ENCODE assay signal across 23 mouse cellular contexts in genomic region chr7:125527901-125528580, GRCm38 (mm10). TPM values are rescaled to one million over a fixed set of nuclear protein-coding genes. Genes with fewer than 3 reads are reported as not detected.
DNase-seq lines count a peak whose midpoint lies in the region; ATAC-seq and TF ChIP-seq lines count a peak whose summit lies in the region.
"Had no signal": no experiment of that assay in that cellular context is flagged by ENCODE, and none has a peak within 500 bp of the region (broad histone marks: within the 10 kb centered on the region; RNA-seq: fewer than 3 reads in every experiment).

No protein-coding gene starts in this region.

- TF ChIP-seq CTCF in intestine, postnatal 0 days (IDR thresholded peaks at IDR 0.05; ENCODE audit: low read depth), result no peak

- ATAC-seq in intestine, postnatal 0 days, result peak; percentile 60; the same call in 1 of the 2 replicates
- ATAC-seq in intestine, embryonic 16.5 days, result no peak
- ATAC-seq in forebrain, embryonic 14.5 days, result no peak
- ATAC-seq: activated CD4-positive, CD25-positive, alpha-beta regulatory T cell, adult 4 months; CD4-positive, CD25-positive, alpha-beta regulatory T cell, adult 4 months; forebrain, embryonic 13.5 days; forebrain, embryonic 16.5 days; Patski had no signal

- H3K4me3 ChIP-seq in intestine, postnatal 0 days (ENCODE audit: low read depth, low read length), result no peak overlapping the region
- no peak overlapping the region for H3K4me3 ChIP-seq in intestine, embryonic 16.5 days (ENCODE audit: low read length)
- H3K4me3 ChIP-seq in forebrain, embryonic 14.5 days (ENCODE audit: low read depth, low read length), result no peak overlapping the region
- H3K4me3 ChIP-seq: embryonic facial prominence, embryonic 10.5 days; embryonic facial prominence, embryonic 12.5 days; forebrain, embryonic 13.5 days had no signal

- intact Hi-C loops in heart, postnatal 25 days (cut with DNase I), result loop anchor here (1.0 kb wide), 1 partner anchor 20 kb away; no protein-coding TSS in a partner anchor

- no peaks in the 10 kb centered on the region for H3K36me3 ChIP-seq in intestine, postnatal 0 days (ENCODE audit: control insufficient read depth, insufficient read depth)
- no peaks in the 10 kb centered on the region for H3K36me3 ChIP-seq in intestine, embryonic 16.5 days (ENCODE audit: control insufficient read depth, insufficient read depth, low read length)
- H3K36me3 ChIP-seq in forebrain, embryonic 14.5 days (ENCODE audit: control insufficient read depth, insufficient read depth, low read length), result no peaks in the 10 kb centered on the region
- H3K36me3 ChIP-seq: embryonic facial prominence, embryonic 10.5 days; embryonic facial prominence, embryonic 12.5 days; G1E had no signal

- DNase-seq in heart, adult 11 months, result peak; percentile 72
- no peak for DNase-seq in heart, postnatal 25 days (ENCODE audit: low spot score)
- DNase-seq in forebrain, embryonic 14.5 days (ENCODE audit: low spot score), result no peak
- DNase-seq: adrenal gland, adult 8-10 months; adrenal gland, postnatal 14 days; adrenal gland, postnatal 36 days; B cell, adult 2 months; cerebellum, adult 11-12 months; cerebellum, adult 2 months; cerebellum, adult 9-10 months; cerebellum, postnatal 10 days; cerebellum, postnatal 25 days had no signal

- H3K27ac ChIP-seq in intestine, postnatal 0 days (ENCODE audit: low read depth, low read length), result no peak overlapping the region
- H3K27ac ChIP-seq in intestine, embryonic 16.5 days (ENCODE audit: low read length), result no peak overlapping the region
- H3K27ac ChIP-seq in forebrain, embryonic 14.5 days (ENCODE audit: low read depth, low read length), result no peak overlapping the region
- H3K27ac ChIP-seq: embryonic facial prominence, embryonic 10.5 days; embryonic facial prominence, embryonic 12.5 days; forebrain, embryonic 13.5 days had no signal

- H3K9me3 ChIP-seq in intestine, postnatal 0 days (ENCODE audit: control insufficient read depth), result no peaks in the 10 kb centered on the region
- no peaks in the 10 kb centered on the region for H3K9me3 ChIP-seq in intestine, embryonic 16.5 days (ENCODE audit: control insufficient read depth, low read length)
- no peaks in the 10 kb centered on the region for H3K9me3 ChIP-seq in forebrain, embryonic 14.5 days (replicated peaks; ENCODE audit: control insufficient read depth, low read length)
- H3K9me3 ChIP-seq: embryonic facial prominence, embryonic 10.5 days; embryonic facial prominence, embryonic 12.5 days; forebrain, embryonic 13.5 days; G1E had no signal

- 73% methylated on average over 9 of the region's 9 CpGs for WGBS in intestine, postnatal 0 days
- 85% methylated on average over 9 of the region's 9 CpGs for WGBS in intestine, embryonic 16.5 days
- WGBS in forebrain, embryonic 14.5 days, result 91% methylated on average over 9 of the region's 9 CpGs

- no peak overlapping the region for H3K9ac ChIP-seq in intestine, postnatal 0 days (ENCODE audit: low read depth, low read length)
- no peak overlapping the region for H3K9ac ChIP-seq in intestine, embryonic 16.5 days (ENCODE audit: low read depth, low read length)
- no peak overlapping the region for H3K9ac ChIP-seq in forebrain, embryonic 14.5 days (ENCODE audit: low read length)
- H3K9ac ChIP-seq: embryonic facial prominence, embryonic 12.5 days; forebrain, embryonic 13.5 days had no signal

- H3K27me3 ChIP-seq in intestine, postnatal 0 days (replicated peaks; ENCODE audit: control insufficient read depth, insufficient read depth, low read length), result no peaks in the 10 kb centered on the region
- H3K27me3 ChIP-seq in intestine, embryonic 16.5 days (replicated peaks; ENCODE audit: control insufficient read depth, insufficient read depth, low read length), result no peaks in the 10 kb centered on the region
- H3K27me3 ChIP-seq in forebrain, embryonic 14.5 days (replicated peaks; ENCODE audit: control insufficient read depth, insufficient read depth, low read length), result no peaks in the 10 kb centered on the region
- H3K27me3 ChIP-seq: CH12.LX; embryonic facial prominence, embryonic 12.5 days; forebrain, embryonic 13.5 days; Patski had no signal

- no peaks in the 10 kb centered on the region; the same call in 1 of the 2 replicates for H3K4me1 ChIP-seq in intestine, postnatal 0 days (replicated peaks; ENCODE audit: control insufficient read depth, insufficient read depth, low read length)
- H3K4me1 ChIP-seq in intestine, embryonic 16.5 days (ENCODE audit: control insufficient read depth, insufficient read depth, low read length), result no peaks in the 10 kb centered on the region
- H3K4me1 ChIP-seq in forebrain, embryonic 14.5 days (ENCODE audit: control insufficient read depth, insufficient read depth, low read length), result no peaks in the 10 kb centered on the region
- H3K4me1 ChIP-seq: embryonic facial prominence, embryonic 10.5 days; embryonic facial prominence, embryonic 12.5 days; forebrain, embryonic 13.5 days had no signal

- no peak overlapping the region for H3K4me2 ChIP-seq in intestine, postnatal 0 days (replicated peaks; ENCODE audit: low read depth)
- no peak overlapping the region for H3K4me2 ChIP-seq in intestine, embryonic 16.5 days (ENCODE audit: low read depth, low read length)
- H3K4me2 ChIP-seq in forebrain, embryonic 14.5 days (ENCODE audit: low read length), result no peak overlapping the region
- H3K4me2 ChIP-seq: embryonic facial prominence, embryonic 12.5 days; forebrain, embryonic 13.5 days had no signal

RNA-seq across cellular contexts. Expression of gene Il4ra, which starts 23.9 kb away (rescaled TPM):
- total RNA-seq in heart, postnatal 25 days (2021), result 10 to 100 TPM; 13.3 to 18.6 TPM
- 32.3 and 35.0 TPM in 2 replicates for polyA plus RNA-seq in intestine, postnatal 0 days (2015; fragmentation: Nextera tagmentation; extraction: Ambion mirVana)
- 12.6 and 14.5 TPM in 2 replicates for polyA plus RNA-seq in intestine, embryonic 16.5 days (2015; fragmentation: Nextera tagmentation; extraction: Ambion mirVana)
- 1.1 and 2.5 TPM in 2 replicates for polyA plus RNA-seq in forebrain, embryonic 14.5 days (2014; fragmentation: Nextera tagmentation; extraction: Ambion mirVana)

RNA-seq across cellular contexts. Expression of gene Nsmce1, which starts 36.6 kb away (rescaled TPM):
- 10 to 100 TPM; 26.7 to 30.5 TPM for total RNA-seq in heart, postnatal 25 days (2021)
- polyA plus RNA-seq in intestine, postnatal 0 days (2015; fragmentation: Nextera tagmentation; extraction: Ambion mirVana), result 84.5 and 87.9 TPM in 2 replicates
- polyA plus RNA-seq in intestine, embryonic 16.5 days (2015; fragmentation: Nextera tagmentation; extraction: Ambion mirVana), result 104 and 115 TPM in 2 replicates
- polyA plus RNA-seq in forebrain, embryonic 14.5 days (2014; fragmentation: Nextera tagmentation; extraction: Ambion mirVana), result 129 and 149 TPM in 2 replicates
